24 mouse cellular contexts compared by ENCODE assay signal in genomic region chr1:189615246-189615645, GRCm38 (mm10).
A peak's percentile ranks its signal among the peaks of the same experiment; 100 is the strongest.
DNase-seq lines count a peak whose midpoint lies in the region; ATAC-seq lines count a peak whose summit lies in the region.
"Had no signal": no experiment of that assay in that cellular context is flagged by ENCODE, and none has a peak within 500 bp of the region (broad histone marks: within the 10 kb centered on the region; RNA-seq: fewer than 3 reads in every experiment).

No protein-coding gene starts in this region.

- no peak overlapping the region for H3K4me3 ChIP-seq in heart, embryonic 12.5 days
- H3K4me3 ChIP-seq: embryonic facial prominence, embryonic 13.5 days; heart, adult 2 months; heart, embryonic 15.5 days; limb, embryonic 12.5 days; liver, embryonic 13.5 days; megakaryocyte, embryonic 14.5 days; neural tube, embryonic 15.5 days had no signal

- H3K27me3 ChIP-seq in heart, embryonic 12.5 days (replicated peaks) = peaks cover 7% of the 10 kb centered on the region
- H3K27me3 ChIP-seq: embryonic facial prominence, embryonic 13.5 days; limb, embryonic 12.5 days; liver, embryonic 13.5 days; megakaryocyte, embryonic 14.5 days; neural tube, embryonic 15.5 days had no signal

- 0 out of 2 replicates have a peak, but pooled peaks cover 7% of the 10 kb centered on the region for H3K4me1 ChIP-seq in heart, embryonic 12.5 days (replicated peaks)
- H3K4me1 ChIP-seq: heart, embryonic 15.5 days; liver, embryonic 13.5 days; megakaryocyte, embryonic 14.5 days; neural tube, embryonic 15.5 days had no signal

- no peak overlapping the region for H3K4me2 ChIP-seq in heart, embryonic 12.5 days
- H3K4me2 ChIP-seq: embryonic facial prominence, embryonic 13.5 days; heart, embryonic 15.5 days; limb, embryonic 12.5 days; liver, embryonic 13.5 days; neural tube, embryonic 15.5 days had no signal

- no peak overlapping the region for H3K9ac ChIP-seq in heart, embryonic 12.5 days
- H3K9ac ChIP-seq: embryonic facial prominence, embryonic 13.5 days; heart, embryonic 15.5 days; limb, embryonic 12.5 days; liver, embryonic 13.5 days; neural tube, embryonic 15.5 days had no signal

- peak; percentile 4 for DNase-seq in heart, postnatal 25 days (ENCODE audit: low spot score)
- DNase-seq in right cerebral cortex, adult 18-20 months = peak; percentile 72
- DNase-seq in right cerebral cortex, postnatal 10 days (ENCODE audit: low spot score in 2 of 2) = no peak
- DNase-seq in adrenal gland, postnatal 10 days = peak; percentile 33
- peak; percentile 22 to 30 for DNase-seq in left cerebral cortex, postnatal 36 days (ENCODE audit: low spot score in 2 of 2)
- no peak for DNase-seq in cerebellum, postnatal 36 days
- DNase-seq in urinary bladder, adult 2 months (ENCODE audit: low spot score) = no peak
- DNase-seq: cerebellum, adult 9-10 months; gastrocnemius, postnatal 25 days; kidney, postnatal 36 days; liver, embryonic 13.5 days; midbrain, embryonic 14.5 days; spleen, adult 18-20 months; thymus, postnatal 25 days had no signal

- no peaks in the 10 kb centered on the region for H3K36me3 ChIP-seq in heart, embryonic 12.5 days
- H3K36me3 ChIP-seq: embryonic facial prominence, embryonic 13.5 days; heart, embryonic 15.5 days; limb, embryonic 12.5 days; liver, embryonic 13.5 days; neural tube, embryonic 15.5 days had no signal

- no peak for ATAC-seq in heart, embryonic 12.5 days (ENCODE audit: insufficient number of reproducible peaks, low FRiP score)
- ATAC-seq: forebrain, embryonic 16.5 days; hindbrain, embryonic 16.5 days; intestine, embryonic 16.5 days had no signal

- 78% methylated on average over 7 of the region's 7 CpGs for WGBS in heart, embryonic 12.5 days

- H3K27ac ChIP-seq in heart, embryonic 12.5 days (ENCODE audit: poor library complexity, severe bottlenecking) = no peak overlapping the region
- H3K27ac ChIP-seq: embryonic facial prominence, embryonic 13.5 days; heart, adult 2 months; heart, embryonic 15.5 days; limb, embryonic 12.5 days; liver, embryonic 13.5 days; neural tube, embryonic 15.5 days had no signal

- intact Hi-C loops in heart, postnatal 25 days (cut with DNase I) = no loop called here
- intact Hi-C loops in left cerebral cortex, postnatal 36 days (cut with DNase I) = no loop called here

- no peaks in the 10 kb centered on the region for H3K9me3 ChIP-seq in heart, embryonic 12.5 days (replicated peaks)
- H3K9me3 ChIP-seq: embryonic facial prominence, embryonic 13.5 days; heart, embryonic 15.5 days; limb, embryonic 12.5 days; liver, embryonic 13.5 days; neural tube, embryonic 15.5 days had no signal

Comparison
In these comparisons a context has a peak if more than half of its experiments do, and no peak if none do; other contexts are left out.
1. DNase-seq: peak in heart, postnatal 25 days (single experiment), right cerebral cortex, adult 18-20 months (single experiment), adrenal gland, postnatal 10 days (single experiment) and left cerebral cortex, postnatal 36 days (2 of 2); none in right cerebral cortex, postnatal 10 days (0 of 2), cerebellum, postnatal 36 days (0 of 2) and urinary bladder, adult 2 months (single experiment).